Mouse (Mus musculus): ENCODE data around the gene Sgsm1.

- TF ChIP-seq POLR2A (IDR thresholded peaks at IDR 0.05; ENCODE audit: insufficient read depth, low read depth, low read length) (no peak), CTCF (IDR thresholded peaks at IDR 0.05; ENCODE audit: insufficient read depth, low read depth, low read length) (no peak)
These were observed 39.2 kb upstream of the Sgsm1 start for GRCm38 (mm10) chr5:113349810-113350209.
